Mouse (Mus musculus) liver, postnatal 0 days (tissue): ENCODE data around the gene Tia1.

Experiments used
- CTCF ChIP-seq: sonication (generic); IDR thresholded peaks from 2 replicates; pipeline ENCODE4 v1.5.1; 2016; ENCODE audit warnings: antibody characterized with exemption, low read depth
- EP300 ChIP-seq: IDR thresholded peaks from 2 replicates; pipeline ENCODE4 v1.6.1; 2016; ENCODE audit warnings: antibody characterized with exemption, low read depth, mild to moderate bottlenecking

- TF ChIP-seq CTCF (no peak), EP300 (no peak)
Measured at GRCm38 (mm10) chr6:86474072-86474471, 70.1 kb downstream of the Tia1 start.
